Mouse (Mus musculus): Measurements from ENCODE around the gene Actn4. TPM values are rescaled to one million over a fixed set of nuclear protein-coding genes. Genes with fewer than 3 reads are reported as not detected.

The Actn4 gene
- polyA plus RNA-seq, 1 experiment from 2014 or later = 235 TPM

GRCm38 (mm10) chr7:28941542-28941941 lies 20.6 kb downstream of the Actn4 start:
- H3K4me3 ChIP-seq = no peak overlapping the region
- H3K27me3 ChIP-seq (ENCODE audit: poor library complexity, severe bottlenecking) = no peaks in the 10 kb centered on the region
- peaks cover 69% of the 10 kb centered on the region for H3K36me3 ChIP-seq (replicated peaks)
- 86% methylated on average over 4 of the region's 4 CpGs for WGBS
- peak overlapping the region; percentile 45; the same call in 1 of the 2 replicates for H3K27ac ChIP-seq
- peaks cover 95% of the 10 kb centered on the region for H3K4me1 ChIP-seq
- H3K9me3 ChIP-seq = no peaks in the 10 kb centered on the region
- no peak for DNase-seq (ENCODE audit: extremely low spot score, low spot score)

DNA sequence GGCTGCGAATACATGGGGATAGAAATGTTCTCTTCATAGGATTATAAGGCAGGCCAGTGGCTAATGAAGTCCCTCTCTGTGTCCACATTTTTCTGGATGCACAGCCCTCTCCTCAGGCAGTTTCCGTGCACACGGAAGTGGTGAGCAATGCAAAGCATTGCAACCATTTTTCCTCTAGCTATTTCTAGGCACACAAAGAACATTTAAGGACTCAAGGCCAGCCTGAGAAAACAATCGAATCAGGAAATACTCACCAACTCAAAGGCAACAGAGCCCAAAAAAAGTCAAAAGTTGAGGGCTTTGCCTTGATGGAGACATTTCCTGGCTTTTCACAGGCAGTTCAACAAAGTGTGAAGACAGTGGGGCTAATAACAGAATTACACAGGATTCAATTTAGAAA lies 21.0 kb downstream of the Actn4 start:
- no peak for DNase-seq (ENCODE audit: extremely low spot score, low spot score)
- peak overlapping the region; percentile 64 for H3K27ac ChIP-seq
- H3K27me3 ChIP-seq (ENCODE audit: poor library complexity, severe bottlenecking) = no peaks in the 10 kb centered on the region
- peaks cover 95% of the 10 kb centered on the region for H3K4me1 ChIP-seq
- H3K9me3 ChIP-seq = no peaks in the 10 kb centered on the region
- WGBS = 86% methylated on average over 4 of the region's 4 CpGs
- no peak overlapping the region for H3K4me3 ChIP-seq
- peaks cover 74% of the 10 kb centered on the region for H3K36me3 ChIP-seq (replicated peaks)

DNA sequence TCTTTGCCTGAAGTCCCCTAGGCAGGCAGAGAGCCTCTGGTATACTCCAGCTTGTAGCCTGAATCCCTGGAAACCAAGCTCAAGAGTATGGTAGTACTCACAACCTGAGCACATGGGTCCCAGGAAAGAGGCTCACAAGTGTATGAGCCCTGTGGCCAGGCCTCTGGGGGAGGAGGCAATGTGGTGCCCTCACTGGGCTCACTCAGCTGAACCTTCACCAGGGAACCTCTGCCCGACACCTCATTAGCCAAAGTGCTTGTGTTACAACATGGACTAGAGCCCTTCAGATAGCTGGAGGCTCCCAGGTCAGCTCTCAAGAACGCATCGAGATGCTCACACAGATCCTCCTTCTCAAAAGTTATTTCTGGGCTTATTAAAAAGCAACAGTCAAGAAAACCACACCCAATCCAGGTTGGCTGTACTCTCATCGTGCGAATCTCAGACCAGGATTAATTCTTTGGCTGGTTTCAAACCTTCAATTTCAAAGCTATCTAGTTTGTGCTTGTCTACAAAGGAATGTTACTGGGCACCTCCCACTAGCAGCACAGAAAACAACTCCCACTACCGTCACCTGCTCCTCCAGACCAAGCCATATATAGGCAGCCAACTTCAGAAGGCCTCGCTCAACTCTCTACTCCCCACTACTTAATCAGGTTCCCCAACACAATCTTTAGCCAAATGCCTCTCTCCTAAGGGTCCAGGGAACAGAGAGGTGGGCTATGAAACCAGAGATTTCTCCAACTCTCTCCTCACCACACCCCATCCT lies 22.5 kb downstream of the Actn4 start:
- Histone ChIP-seq H3K9me3 (no peaks in the 10 kb centered on the region), H3K27me3 (ENCODE audit: poor library complexity, severe bottlenecking) (no peaks in the 10 kb centered on the region), H3K4me3 (no peak overlapping the region), H3K4me1 (peaks cover 87% of the 10 kb centered on the region), H3K27ac (peak overlapping the region; percentile 64), H3K36me3 (replicated peaks) (peaks cover 85% of the 10 kb centered on the region)
- 89% methylated on average over 7 of the region's 7 CpGs for WGBS
- DNase-seq (ENCODE audit: extremely low spot score, low spot score) = no peak

GRCm38 (mm10) chr7:28938654-28939053 lies 23.5 kb downstream of the Actn4 start:
- WGBS = 68% methylated on average over 4 of the region's 4 CpGs
- peaks cover 77% of the 10 kb centered on the region for H3K4me1 ChIP-seq
- H3K36me3 ChIP-seq (replicated peaks) = peaks cover 91% of the 10 kb centered on the region
- no peaks in the 10 kb centered on the region for H3K9me3 ChIP-seq
- no peak for DNase-seq (ENCODE audit: extremely low spot score, low spot score)
- peak overlapping the region; percentile 62 for H3K27ac ChIP-seq
- no peak overlapping the region for H3K4me3 ChIP-seq
- H3K27me3 ChIP-seq (ENCODE audit: poor library complexity, severe bottlenecking) = no peaks in the 10 kb centered on the region

DNA sequence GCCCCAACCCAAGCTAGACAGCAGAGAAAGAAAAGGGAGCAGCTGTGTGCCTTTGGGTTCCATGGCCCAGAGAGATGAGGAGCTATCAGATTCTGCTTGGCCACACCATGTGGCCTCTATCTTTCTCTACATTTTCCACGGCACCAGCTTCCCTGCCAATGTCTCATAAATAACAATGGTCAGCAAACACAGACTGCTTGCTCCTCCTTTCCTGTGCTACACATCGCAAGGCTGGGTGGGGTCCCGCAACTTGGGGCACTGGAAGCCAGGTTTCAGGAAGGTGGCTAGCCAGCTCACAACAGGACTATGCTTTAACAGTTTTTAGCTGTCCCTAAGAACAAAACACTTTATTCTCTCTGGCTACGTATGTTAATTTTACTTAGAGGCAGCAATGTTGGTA lies 25.4 kb downstream of the Actn4 start:
- 83% methylated on average over 4 of the region's 4 CpGs for WGBS
- peaks cover 72% of the 10 kb centered on the region for H3K4me1 ChIP-seq
- H3K9me3 ChIP-seq = no peaks in the 10 kb centered on the region
- no peak for DNase-seq (ENCODE audit: extremely low spot score, low spot score)
- no peaks in the 10 kb centered on the region for H3K27me3 ChIP-seq (ENCODE audit: poor library complexity, severe bottlenecking)
- peaks cover 76% of the 10 kb centered on the region for H3K36me3 ChIP-seq (replicated peaks)
- H3K27ac ChIP-seq = peak overlapping the region; percentile 63
- no peak overlapping the region for H3K4me3 ChIP-seq

DNA sequence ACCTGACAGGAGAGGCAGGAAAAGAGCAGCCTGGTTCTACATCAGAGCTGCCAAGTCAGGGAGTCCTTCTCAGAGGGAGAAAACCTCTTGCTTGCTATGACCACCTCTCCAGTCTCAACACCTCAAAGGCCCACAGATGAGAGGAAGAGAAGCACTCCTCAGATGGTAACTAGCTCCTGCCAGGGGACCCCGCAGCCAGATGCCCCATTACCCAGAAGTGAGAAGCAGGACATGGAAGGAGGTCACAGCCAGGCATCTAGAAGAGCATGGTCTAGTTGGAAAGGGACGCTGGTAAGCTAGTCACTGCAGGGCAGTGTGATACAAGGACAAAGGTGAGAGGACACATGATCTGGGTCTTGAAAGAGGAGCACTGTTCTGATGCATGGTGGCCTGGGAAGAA lies 28.3 kb downstream of the Actn4 start:
- no peaks in the 10 kb centered on the region for H3K27me3 ChIP-seq (ENCODE audit: poor library complexity, severe bottlenecking)
- peaks cover 68% of the 10 kb centered on the region for H3K4me1 ChIP-seq
- H3K36me3 ChIP-seq (replicated peaks) = peaks cover 59% of the 10 kb centered on the region
- H3K4me3 ChIP-seq = no peak overlapping the region
- no peak overlapping the region for H3K27ac ChIP-seq
- WGBS = 84% methylated on average over 2 of the region's 2 CpGs
- DNase-seq (ENCODE audit: extremely low spot score, low spot score) = no peak
- H3K9me3 ChIP-seq = no peaks in the 10 kb centered on the region

DNA sequence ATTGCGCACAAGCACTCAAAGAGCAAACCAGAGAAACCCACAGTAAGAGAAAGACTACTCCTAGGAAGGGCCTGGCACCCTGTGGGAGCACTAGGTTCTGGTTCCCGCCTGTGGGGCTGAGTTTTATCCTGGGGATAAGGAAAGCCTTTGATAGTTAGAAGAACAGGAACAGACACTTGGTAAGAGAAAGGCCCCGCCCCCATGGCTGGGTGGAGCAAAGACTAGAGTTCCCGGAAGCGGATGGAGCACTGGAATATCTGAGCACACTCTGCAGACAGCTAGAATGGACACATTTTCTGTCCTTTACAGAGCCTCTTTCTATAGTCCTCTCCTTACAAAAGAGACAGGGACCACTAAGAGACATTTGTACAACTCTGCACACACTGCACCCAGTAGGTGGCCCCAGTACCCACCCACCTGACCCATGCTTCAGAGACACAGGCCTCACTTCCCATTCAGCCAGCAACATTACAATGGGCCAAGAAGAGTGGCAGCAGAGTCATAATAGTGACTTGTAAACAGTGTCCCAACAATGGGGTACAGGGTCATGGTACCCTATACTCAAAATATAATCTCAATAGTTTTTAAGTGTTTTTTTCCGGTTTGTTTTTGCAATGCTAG lies 29.6 kb downstream of the Actn4 start:
- WGBS = 73% methylated on average over 6 of the region's 6 CpGs
- H3K4me1 ChIP-seq = peaks cover 64% of the 10 kb centered on the region
- no peak overlapping the region for H3K27ac ChIP-seq
- no peak overlapping the region for H3K4me3 ChIP-seq
- no peaks in the 10 kb centered on the region for H3K9me3 ChIP-seq
- DNase-seq (ENCODE audit: extremely low spot score, low spot score) = no peak
- peaks cover 57% of the 10 kb centered on the region for H3K36me3 ChIP-seq (replicated peaks)
- H3K27me3 ChIP-seq (ENCODE audit: poor library complexity, severe bottlenecking) = no peaks in the 10 kb centered on the region

DNA sequence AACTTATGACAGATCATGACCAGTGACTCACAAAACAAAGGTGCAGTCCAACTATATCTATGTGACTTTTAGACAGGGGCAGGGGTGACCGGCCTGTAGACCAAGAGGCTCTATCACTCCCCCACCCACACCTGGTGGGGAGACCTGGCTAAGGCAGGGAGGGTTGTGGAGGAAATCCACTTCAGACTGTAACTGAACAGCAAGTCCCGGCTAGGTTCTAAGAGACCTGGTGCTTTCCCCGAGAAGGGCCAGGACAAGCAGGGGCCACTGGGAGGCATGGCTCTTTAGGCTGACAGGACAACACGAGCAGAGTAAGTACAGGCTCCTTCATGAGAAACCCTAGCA lies 30.5 kb downstream of the Actn4 start:
- no peak overlapping the region for H3K4me3 ChIP-seq
- WGBS = 89% methylated on average over 4 of the region's 4 CpGs
- H3K27me3 ChIP-seq (ENCODE audit: poor library complexity, severe bottlenecking) = no peaks in the 10 kb centered on the region
- peaks cover 55% of the 10 kb centered on the region for H3K36me3 ChIP-seq (replicated peaks)
- H3K9me3 ChIP-seq = no peaks in the 10 kb centered on the region
- DNase-seq (ENCODE audit: extremely low spot score, low spot score) = no peak
- H3K4me1 ChIP-seq = peaks cover 57% of the 10 kb centered on the region
- no peak overlapping the region for H3K27ac ChIP-seq

- WGBS = 92% methylated on average over 7 of the region's 7 CpGs
- peaks cover 54% of the 10 kb centered on the region for H3K36me3 ChIP-seq (replicated peaks)
- H3K9me3 ChIP-seq = no peaks in the 10 kb centered on the region
- no peaks in the 10 kb centered on the region for H3K27me3 ChIP-seq (ENCODE audit: poor library complexity, severe bottlenecking)
- no peak overlapping the region for H3K27ac ChIP-seq
- H3K4me3 ChIP-seq = no peak overlapping the region
- no peak for DNase-seq (ENCODE audit: extremely low spot score, low spot score)
- H3K4me1 ChIP-seq = peaks cover 57% of the 10 kb centered on the region
Measured at GRCm38 (mm10) chr7:28931032-28931694, 31.0 kb downstream of the Actn4 start.

DNA sequence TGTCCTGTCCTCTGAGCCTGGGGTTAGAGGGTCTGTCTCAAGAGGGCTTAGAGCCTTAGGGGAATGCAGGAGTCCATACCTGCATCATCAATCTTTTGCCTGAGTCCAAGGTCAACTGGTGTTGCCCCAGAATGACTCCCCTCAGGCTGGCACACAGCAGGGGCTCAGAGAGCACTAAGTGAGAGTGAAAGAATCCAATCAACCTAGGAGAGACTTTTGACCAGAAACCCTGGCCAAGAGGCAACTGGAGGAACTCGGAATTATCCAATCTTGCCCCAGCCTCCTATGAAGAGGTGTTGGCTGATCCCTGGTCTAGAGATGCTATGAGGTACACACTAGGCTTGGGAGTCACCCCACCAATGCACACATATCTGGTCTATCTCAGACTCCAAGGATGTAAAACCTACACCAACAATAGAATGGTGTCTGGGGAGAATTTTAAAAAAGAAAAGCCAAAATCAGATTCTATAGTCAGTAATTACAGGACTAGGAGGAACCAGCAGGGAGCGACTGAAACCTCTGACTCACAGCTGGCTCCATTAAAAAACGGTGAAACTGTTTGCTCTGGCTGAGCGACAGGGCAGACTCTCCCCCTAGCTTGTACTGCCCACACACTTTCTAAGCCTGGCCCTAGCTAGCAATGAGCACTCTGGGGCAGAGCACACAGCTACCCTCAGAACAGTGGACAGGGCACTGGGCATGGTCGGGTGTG lies 31.7 kb downstream of the Actn4 start:
- Histone ChIP-seq H3K4me3 (no peak overlapping the region), H3K27ac (no peak overlapping the region), H3K9me3 (no peaks in the 10 kb centered on the region), H3K4me1 (peaks cover 62% of the 10 kb centered on the region), H3K27me3 (ENCODE audit: poor library complexity, severe bottlenecking) (no peaks in the 10 kb centered on the region), H3K36me3 (replicated peaks) (peaks cover 51% of the 10 kb centered on the region)
- DNase-seq (ENCODE audit: extremely low spot score, low spot score) = no peak
- WGBS = 69% methylated on average over 5 of the region's 5 CpGs

GRCm38 (mm10) chr7:28929381-28929780 lies 32.8 kb downstream of the Actn4 start:
- peaks cover 67% of the 10 kb centered on the region for H3K4me1 ChIP-seq
- H3K36me3 ChIP-seq (replicated peaks) = peaks cover 45% of the 10 kb centered on the region
- no peaks in the 10 kb centered on the region for H3K9me3 ChIP-seq
- peak overlapping the region; percentile 42; the same call in 1 of the 2 replicates for H3K27ac ChIP-seq
- WGBS = 69% methylated on average over 3 of the region's 3 CpGs
- H3K27me3 ChIP-seq (ENCODE audit: poor library complexity, severe bottlenecking) = no peaks in the 10 kb centered on the region
- H3K4me3 ChIP-seq = no peak overlapping the region
- DNase-seq (ENCODE audit: extremely low spot score, low spot score) = no peak

GRCm38 (mm10) chr7:28926172-28926571 lies 36.0 kb downstream of the Actn4 start:
- 80% methylated on average over 2 of the region's 2 CpGs for WGBS
- H3K4me3 ChIP-seq = no peak overlapping the region
- no peaks in the 10 kb centered on the region for H3K9me3 ChIP-seq
- H3K36me3 ChIP-seq (replicated peaks) = peaks cover 47% of the 10 kb centered on the region
- H3K27ac ChIP-seq = peak overlapping the region; percentile 84
- DNase-seq (ENCODE audit: extremely low spot score, low spot score) = no peak
- H3K4me1 ChIP-seq = peaks cover 84% of the 10 kb centered on the region
- H3K27me3 ChIP-seq (ENCODE audit: poor library complexity, severe bottlenecking) = no peaks in the 10 kb centered on the region

All from forebrain, embryonic 10.5 days (tissue).